Mouse (Mus musculus) ES-Bruce4 (cell line): ENCODE measurements around the gene Rbm47. TPM values are rescaled to one million over a fixed set of nuclear protein-coding genes. Genes with fewer than 3 reads are reported as not detected.
"Not testable (repeated sequence)": the region's sequence is repeated elsewhere in the genome, so short reads cannot be mapped to it uniquely, and the experiment has no call there.

ENCODE experiments used
- H3K27ac ChIP-seq: 2 replicates; pipeline ENCODE4 v1.5.1; 2012; ENCODE audit warnings: low read length, inconsistent platforms; ENCODE audit not compliant: insufficient read depth
- H3K27me3 ChIP-seq: 2 replicates; pipeline ENCODE4 v1.6.1; 2012; ENCODE audit warnings: mild to moderate bottlenecking, low read length, inconsistent platforms; ENCODE audit not compliant: control insufficient read depth, poor library complexity, insufficient read depth, severe bottlenecking
- H3K36me3 ChIP-seq: 2 replicates; pipeline ENCODE4 v1.6.1; 2012; ENCODE audit warnings: inconsistent platforms, mild to moderate bottlenecking, low read length, moderate library complexity; ENCODE audit not compliant: control insufficient read depth, poor library complexity, insufficient read depth, severe bottlenecking
- H3K4me1 ChIP-seq: one replicate; pipeline ENCODE4 v1.8.1; 2011; ENCODE audit warnings: low read length; ENCODE audit not compliant: control insufficient read depth, insufficient read depth
- H3K4me3 ChIP-seq: 2 replicates; pipeline ENCODE4 v1.5.1; 2011; ENCODE audit warnings: low read depth, mild to moderate bottlenecking, low read length
- H3K9ac ChIP-seq: 2 replicates; pipeline ENCODE4 v1.6.1; 2012; ENCODE audit warnings: low read depth, mild to moderate bottlenecking, inconsistent platforms; ENCODE audit not compliant: poor library complexity, severe bottlenecking
- H3K9me3 ChIP-seq: replicated peaks from 2 replicates; pipeline ENCODE4 v1.6.1; 2012; ENCODE audit warnings: mild to moderate bottlenecking, low read length, inconsistent platforms; ENCODE audit not compliant: control insufficient read depth, poor library complexity, insufficient read depth, severe bottlenecking
- CTCF ChIP-seq: IDR thresholded peaks from one replicate; pipeline ENCODE4 v1.8.1; 2011; ENCODE audit warnings: low read depth, low read length
- EP300 ChIP-seq: IDR thresholded peaks from 2 replicates; pipeline ENCODE4 v1.6.1; 2011; ENCODE audit warnings: low read depth, low read length; ENCODE audit not compliant: insufficient read depth
- POLR2A ChIP-seq: IDR thresholded peaks from one replicate; pipeline ENCODE4 v1.8.1; 2011; ENCODE audit warnings: low read length; ENCODE audit not compliant: insufficient read depth
- polyA plus RNA-seq: library from polyadenylated mRNA; stranded (reverse); fragments of >200 nt; gene quantifications from 2 replicates; pipeline ENCODE4 v1.2.4, GENCODE M21; 2011; ENCODE audit warnings: low read depth; ENCODE audit not compliant: missing spikeins, insufficient read depth, insufficient read length

Rbm47 gene
- polyA plus RNA-seq, 1 experiment, result 82.8 TPM

DNA sequence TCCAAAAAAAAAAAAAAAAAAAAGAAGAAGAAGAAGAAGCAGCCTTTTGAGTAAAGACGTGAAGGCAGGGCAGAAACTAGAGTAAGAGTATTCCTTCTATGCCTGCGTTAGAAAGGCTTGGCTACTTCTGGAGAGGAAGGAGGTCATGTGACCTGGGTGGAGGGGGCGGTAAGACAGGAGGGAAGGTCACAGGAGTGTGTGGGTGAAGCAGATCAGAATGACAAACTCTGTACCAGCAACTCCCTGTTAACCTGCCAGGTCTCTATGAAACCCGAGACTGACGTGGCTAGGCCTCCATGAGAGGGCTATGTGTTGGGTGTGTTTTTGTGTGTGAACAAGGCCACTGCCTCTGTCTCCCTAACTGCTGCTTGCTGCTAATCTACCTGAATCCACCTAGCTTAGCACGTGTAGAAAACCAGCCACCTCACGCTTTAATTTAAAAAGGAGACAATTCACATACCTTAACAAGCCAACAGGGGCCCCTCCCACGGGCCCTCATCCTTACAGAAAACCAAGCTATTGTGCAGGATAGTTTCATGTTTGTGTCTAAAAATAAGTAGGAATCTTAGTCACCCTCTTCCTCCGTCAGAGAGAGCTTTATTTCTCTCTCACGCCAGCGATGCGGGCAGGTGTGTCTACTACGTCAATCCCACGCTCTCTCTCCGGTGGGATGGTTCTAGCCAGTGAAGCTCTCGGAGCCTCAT, 17.7 kb upstream of the Rbm47 start:
- H3K4me3 ChIP-seq, result no peak overlapping the region
- peak overlapping the region; percentile 27; the same call in 1 of the 2 replicates for H3K9ac ChIP-seq
- no peaks in the 10 kb centered on the region for H3K27me3 ChIP-seq
- TF ChIP-seq EP300, result no peak
- no peak for TF ChIP-seq CTCF
- no peak for TF ChIP-seq POLR2A
- no peaks in the 10 kb centered on the region for H3K4me1 ChIP-seq
- no peak overlapping the region for H3K27ac ChIP-seq
- no peaks in the 10 kb centered on the region for H3K36me3 ChIP-seq
- no peaks in the 10 kb centered on the region for H3K9me3 ChIP-seq

DNA sequence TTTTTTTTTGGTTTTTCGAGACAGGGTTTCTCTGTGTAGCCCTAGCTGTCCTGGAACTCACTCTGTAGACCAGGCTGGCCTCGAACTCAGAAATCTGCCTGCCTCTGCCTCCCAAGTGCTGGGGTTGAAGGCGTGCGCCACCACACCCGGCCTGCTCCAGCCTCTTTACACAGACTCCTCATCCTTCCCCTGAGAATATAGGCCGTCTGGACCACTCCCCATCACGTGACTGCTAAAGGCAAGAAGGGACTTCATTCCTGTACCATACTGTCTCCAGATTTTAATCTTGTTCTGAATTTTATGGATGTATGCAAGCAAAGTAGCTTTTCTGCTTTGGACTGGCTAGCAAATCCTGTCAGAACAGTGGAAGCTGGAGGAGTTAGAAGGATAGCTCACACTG, 15.7 kb upstream of the Rbm47 start:
- not testable (repeated sequence) for H3K9ac ChIP-seq, H3K4me1 ChIP-seq, H3K4me3 ChIP-seq, H3K36me3 ChIP-seq, H3K27me3 ChIP-seq, H3K9me3 ChIP-seq, H3K27ac ChIP-seq

DNA sequence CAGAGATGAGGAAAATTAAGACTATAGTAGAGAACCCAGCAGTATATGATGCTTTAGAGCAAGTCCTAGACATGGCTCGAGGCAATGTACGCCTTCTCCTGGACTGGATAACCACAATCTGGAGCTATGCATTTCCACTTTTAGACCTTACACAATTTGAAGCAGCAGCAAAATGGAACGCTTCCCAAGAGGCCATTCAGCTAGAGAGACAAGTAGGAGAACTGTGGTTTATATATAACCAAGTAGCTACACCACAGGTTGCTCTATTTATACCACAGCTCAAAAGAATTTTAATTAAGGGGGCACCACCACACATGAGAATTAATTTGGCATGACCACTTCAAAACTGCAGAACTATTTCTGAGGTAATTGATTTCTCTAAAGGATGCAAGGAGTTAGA, 9.2 kb upstream of the Rbm47 start:
- TF ChIP-seq CTCF, result no peak
- TF ChIP-seq EP300, result no peak
- TF ChIP-seq POLR2A, result no peak
- Histone ChIP-seq H3K27ac (no peak overlapping the region), H3K27me3 (no peaks in the 10 kb centered on the region), H3K4me3 (no peak overlapping the region), H3K36me3 (no peaks in the 10 kb centered on the region), H3K4me1 (no peaks in the 10 kb centered on the region), H3K9ac (no peak overlapping the region), H3K9me3 (no peaks in the 10 kb centered on the region)

DNA sequence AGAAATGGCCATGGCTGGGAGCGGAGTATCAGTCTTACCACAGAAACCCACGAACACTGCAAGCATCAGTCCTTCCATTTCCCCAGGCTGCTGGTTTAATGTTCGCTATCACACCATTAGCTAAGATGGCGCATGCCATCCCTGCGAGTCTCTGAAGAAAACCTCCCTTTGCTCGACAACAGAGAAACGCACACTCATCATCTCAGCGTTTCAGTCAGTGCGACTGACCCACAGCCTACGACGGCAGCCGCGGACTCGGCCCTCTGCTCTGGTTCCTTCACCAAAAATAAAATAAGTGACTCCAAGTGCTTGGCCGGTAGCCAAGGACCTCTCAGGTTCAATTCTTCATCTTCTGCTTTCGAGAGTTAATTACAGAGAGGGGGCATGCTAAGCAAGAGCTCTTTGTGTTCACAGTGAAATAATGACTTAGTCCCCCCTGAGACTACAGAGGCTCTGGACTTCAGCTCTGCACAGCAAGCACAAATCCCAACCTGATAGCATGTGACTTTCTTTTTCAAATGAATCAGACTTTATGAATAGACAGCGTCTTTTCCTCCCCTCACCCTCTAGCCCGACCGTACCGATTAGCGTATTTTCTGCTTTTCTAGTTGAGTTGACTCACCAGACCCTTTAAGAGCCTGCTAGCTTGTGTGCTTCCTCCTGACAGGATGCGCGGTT, 1.4 kb upstream of the Rbm47 start:
- H3K4me3 ChIP-seq, result no peak overlapping the region
- no peaks in the 10 kb centered on the region for H3K27me3 ChIP-seq
- no peak overlapping the region for H3K27ac ChIP-seq
- no peak overlapping the region for H3K9ac ChIP-seq
- H3K36me3 ChIP-seq, result no peaks in the 10 kb centered on the region
- TF ChIP-seq CTCF, result no peak
- TF ChIP-seq EP300, result no peak
- no peak for TF ChIP-seq POLR2A
- H3K9me3 ChIP-seq, result peaks cover 4% of the 10 kb centered on the region
- H3K4me1 ChIP-seq, result no peaks in the 10 kb centered on the region

DNA sequence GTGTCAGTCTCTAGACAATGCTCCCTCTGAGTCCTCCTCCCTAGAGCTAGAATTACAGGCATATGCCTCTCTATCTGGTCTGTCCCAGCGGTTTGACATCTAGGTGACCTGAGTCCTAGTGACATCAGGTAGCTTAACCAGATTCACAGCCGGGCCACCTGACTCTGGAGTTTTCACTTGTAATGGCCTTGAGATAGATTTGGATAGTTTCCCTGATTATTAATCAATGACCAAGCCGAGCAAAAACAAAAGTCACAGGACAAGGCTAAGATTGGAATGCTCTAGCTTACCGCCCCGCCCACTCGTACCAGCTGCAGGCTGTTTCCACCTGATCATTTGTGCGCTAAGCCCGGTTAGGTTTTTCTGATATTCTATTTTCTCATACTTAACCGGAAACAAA, 2.3 kb downstream of the Rbm47 start:
- no peak for TF ChIP-seq CTCF
- no peak for TF ChIP-seq POLR2A
- TF ChIP-seq EP300, result no peak
- Histone ChIP-seq H3K27me3 (no peaks in the 10 kb centered on the region), H3K27ac (no peak overlapping the region), H3K4me3 (no peak overlapping the region), H3K36me3 (no peaks in the 10 kb centered on the region), H3K4me1 (peaks cover 2% of the 10 kb centered on the region), H3K9me3 (no peaks in the 10 kb centered on the region), H3K9ac (no peak overlapping the region)

DNA sequence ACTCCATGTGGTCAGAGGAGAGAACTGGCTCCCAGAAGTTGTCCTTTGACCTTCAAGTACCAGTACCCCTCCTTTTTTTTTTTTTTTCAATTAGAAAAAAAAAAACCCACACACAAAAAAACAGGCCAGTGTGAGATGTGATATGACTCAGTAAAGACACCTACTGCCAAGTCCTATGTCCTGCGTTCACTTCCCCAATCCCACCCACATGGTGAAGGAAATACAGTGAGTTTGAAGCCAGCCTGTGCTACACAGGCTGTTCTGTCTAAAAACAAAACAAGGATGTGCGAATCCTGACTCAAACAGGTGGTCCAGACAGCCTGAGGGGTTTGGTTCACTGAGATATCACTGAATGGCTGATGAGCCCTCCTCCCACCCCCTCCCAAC, 3.8 kb downstream of the Rbm47 start:
- no peak overlapping the region for H3K9ac ChIP-seq
- TF ChIP-seq POLR2A, result no peak
- no peak for TF ChIP-seq EP300
- no peak for TF ChIP-seq CTCF
- no peaks in the 10 kb centered on the region for H3K27me3 ChIP-seq
- H3K9me3 ChIP-seq, result no peaks in the 10 kb centered on the region
- H3K4me3 ChIP-seq, result no peak overlapping the region
- H3K27ac ChIP-seq, result no peak overlapping the region
- H3K36me3 ChIP-seq, result no peaks in the 10 kb centered on the region
- peaks cover 2% of the 10 kb centered on the region for H3K4me1 ChIP-seq
